Mouse (Mus musculus) B cell, adult 2 months (primary cell): ENCODE data around the gene Tmem196.

Source experiments
- DNase-seq, 2 experiments: peaks; one replicate each; pipeline ENCODE4 v3.0.0; 2022

Tmem196 gene

DNA sequence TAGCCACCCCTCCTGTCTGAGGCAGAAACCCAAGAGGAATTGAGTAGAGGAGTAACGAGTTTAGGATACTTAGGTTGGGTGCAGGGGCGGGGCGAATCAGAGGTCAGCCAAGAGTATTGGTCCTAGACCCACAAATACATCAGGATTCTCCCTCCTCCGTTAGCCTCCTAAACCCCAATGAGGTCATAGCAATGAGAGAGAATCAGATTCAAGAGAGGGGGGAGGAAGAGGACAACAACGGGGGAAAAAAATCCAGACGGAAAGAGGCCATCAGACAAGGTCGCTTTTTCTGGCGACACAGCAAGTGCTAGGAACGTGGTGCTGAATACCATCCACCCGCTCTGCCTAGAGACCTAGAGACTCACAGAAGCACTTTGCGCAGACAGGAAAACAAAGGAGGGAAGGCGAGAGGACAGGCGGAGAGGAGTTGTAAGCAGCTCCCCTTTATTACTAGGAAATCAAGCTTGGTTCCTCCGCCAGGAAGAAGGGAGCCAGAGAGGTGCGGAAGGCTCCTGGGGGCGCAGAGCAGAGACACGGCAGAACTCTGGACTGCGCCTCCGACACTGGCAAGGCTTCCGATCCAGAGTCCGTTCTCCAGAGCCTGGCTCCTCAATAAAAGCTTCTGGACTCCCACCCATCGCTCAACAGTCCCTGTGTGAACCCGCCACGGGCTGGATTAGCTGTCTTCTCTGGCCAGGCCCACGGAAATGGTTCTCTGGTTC, at the start of gene Tmem196:
Gene Tmem196 (plus strand): TSS at position 234 of the 722 bp plus-strand sequence.
- no peak for DNase-seq

DNA sequence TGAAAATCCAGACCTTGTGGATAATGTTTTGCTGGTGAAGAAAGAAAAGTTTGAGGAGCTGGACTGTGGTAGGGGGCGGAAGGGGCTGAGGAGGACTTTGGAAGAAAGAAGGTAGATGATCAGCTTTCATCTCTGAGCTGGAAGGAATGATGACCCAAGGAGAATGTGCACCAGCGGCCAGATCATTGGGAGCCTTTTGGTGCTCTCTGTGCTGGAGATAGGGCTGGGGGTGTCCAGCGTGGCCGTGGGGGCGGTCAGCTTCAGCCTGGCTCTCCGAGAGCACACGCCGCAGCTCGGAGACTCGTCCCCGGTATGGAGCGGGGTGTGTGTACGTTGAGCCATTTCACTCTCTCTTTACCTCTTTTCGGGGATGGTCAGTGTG, 680 bp downstream of the Tmem196 start:
- no peak for DNase-seq

DNA sequence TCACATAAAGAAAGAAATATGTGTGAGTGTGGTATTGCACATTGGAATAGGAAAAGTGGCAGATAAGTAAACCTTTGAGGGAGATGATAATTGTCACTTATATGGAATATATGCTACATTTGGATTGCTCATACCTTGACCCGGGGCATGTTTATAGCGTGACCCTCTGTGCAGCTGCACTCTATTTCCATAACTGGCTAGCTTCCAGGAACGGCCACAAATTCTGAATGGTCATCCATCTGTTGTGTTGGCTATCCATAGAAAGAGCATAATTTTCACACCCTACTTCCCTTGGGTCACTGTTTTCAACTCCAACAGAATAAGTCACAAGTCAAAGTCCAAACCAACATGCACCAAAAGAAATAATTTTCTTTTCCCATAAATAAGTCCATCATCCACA, 11.4 kb downstream of the Tmem196 start:
- no peak for DNase-seq

DNA sequence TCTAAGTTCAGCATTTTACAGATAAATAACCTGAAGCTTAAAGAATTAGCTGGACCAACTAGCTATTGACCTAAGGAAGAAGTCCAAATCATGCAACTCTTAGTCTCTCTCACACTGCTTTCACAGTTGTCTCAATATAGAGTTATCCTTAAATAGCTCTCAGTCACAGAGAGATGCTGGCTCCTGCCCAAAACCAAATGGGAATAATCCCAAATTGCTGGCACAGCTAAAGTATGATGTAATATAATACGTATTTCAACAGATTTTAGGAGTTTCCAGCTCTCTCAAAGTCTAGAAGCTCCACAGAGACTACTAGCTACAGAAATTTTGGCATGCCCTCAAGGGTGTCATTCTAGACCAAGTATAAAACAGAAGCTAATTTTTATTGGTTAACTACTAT, 15.1 kb downstream of the Tmem196 start:
- no peak for DNase-seq

DNA sequence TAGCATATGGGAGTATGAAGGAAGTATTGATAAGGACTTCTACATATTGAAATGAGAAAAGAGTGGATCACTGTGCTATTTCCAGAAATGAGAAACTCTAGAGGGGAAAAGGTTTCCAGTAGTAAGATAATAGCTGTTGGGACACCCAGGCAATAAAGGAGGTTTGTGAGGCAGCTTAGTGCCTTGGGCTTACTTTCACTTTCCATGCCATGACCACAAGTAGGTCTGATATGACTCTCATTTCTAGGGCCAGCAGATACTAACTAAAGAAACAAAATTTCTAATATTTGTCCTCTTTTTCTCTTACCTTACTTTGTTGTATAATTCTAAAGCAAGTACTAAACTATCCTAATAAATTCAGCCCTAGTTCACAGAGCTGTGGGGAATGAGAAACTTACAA, 19.8 kb downstream of the Tmem196 start:
- no peak for DNase-seq

GRCm38 (mm10) chr12:119970068-119970467, 24.4 kb downstream of the Tmem196 start:
- DNase-seq = no peak

GRCm38 (mm10) chr12:119981731-119982130, 36.1 kb downstream of the Tmem196 start:
- DNase-seq = peak; percentile 44 to 49

GRCm38 (mm10) chr12:119998267-119998666, 52.6 kb downstream of the Tmem196 start:
- DNase-seq = no peak

DNA sequence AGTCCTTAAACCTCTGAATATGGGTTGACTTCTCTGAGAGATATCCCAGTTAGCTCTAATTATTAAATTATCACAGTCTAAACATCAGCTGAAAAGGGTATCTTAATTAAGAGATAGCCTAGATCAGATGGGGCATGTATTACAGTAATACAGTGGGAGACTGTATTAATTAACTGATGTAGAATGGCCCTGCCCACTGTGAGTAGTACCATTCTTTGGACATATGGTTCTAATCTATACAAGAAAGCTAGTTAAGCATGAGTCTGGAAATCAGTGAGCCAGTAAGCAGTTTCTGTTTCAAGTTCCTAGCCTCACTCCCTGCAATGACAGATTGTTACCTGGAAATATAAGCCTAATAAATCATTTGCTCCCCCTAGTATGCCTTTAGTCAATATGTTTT, 58.7 kb downstream of the Tmem196 start:
- DNase-seq = no peak

DNA sequence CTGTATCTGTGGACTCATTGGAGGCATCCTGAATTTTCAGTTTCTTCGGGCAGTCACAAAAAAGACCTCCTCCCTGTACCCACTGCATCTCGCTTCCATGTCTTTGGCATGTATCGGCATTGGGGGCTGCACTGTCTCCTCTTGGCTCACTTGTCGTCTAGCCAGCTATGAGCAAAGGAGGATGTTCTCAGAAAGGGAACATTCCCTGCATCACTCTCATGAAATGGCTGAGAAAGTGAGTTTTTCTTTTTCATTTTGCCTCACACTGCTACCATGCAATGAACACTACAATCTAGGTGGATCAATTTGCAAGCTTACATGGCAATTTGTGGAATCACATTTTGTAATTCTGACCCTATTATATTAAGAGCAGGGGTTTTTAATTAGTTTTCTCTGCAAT, 69.1 kb downstream of the Tmem196 start:
- DNase-seq = no peak

DNA sequence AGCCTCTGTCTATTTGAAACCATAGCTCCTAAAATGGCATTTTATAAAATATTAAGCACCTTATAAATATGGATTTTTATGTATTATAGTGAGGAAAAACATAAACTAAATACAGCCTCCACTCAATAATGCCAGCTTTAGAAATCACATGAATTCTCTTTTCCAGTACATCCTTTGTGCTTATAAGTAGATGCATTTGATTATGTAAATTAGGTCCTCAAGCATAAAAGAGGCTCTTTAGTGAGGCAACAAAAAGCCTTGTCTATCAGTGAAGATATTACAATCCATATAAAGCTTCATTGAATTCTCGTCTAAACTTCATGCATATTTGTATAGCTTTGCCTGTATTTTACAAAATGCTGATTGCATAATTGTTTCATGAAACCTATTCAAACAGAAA, 69.6 kb downstream of the Tmem196 start:
- DNase-seq = no peak

DNA sequence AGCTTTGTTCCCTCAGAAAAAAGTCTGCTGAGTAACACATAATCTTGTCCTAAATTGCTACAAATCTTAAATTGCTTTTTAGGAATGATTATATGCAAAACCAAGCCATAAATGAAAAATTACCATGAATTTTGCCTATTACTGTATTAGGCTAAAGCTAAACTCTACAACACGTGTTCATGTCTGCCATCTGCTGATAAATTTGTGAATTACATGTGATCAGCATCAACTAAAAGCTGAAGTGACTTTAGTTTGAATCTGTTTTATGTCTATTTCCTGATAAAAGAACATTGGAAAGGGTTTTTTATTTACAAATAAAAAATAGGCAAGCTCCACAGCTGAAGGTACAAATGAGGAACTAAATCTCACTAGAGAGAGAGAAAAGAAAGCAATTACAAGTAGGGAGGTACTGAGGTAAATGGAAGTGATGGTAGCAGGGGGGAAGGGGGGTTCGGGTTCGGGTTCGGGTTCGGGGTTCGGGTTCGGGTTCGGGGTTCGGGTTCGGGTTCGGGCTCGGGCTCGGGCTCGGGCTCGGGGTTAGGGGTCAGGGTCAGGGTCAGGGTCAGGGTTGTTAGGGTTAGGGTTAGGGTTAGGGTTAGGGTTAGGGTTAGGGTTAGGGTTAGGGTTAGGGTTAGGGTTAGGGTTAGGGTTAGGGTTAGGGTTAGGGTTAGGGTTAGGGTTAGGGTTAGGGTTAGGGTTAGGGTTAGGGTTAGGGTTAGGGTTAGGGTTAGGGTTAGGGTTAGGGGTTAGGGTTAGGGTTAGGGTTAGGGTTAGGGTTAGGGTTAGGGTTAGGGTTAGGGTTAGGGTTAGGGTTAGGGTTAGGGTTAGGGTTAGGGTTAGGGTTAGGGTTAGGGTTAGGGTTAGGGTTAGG, 82.7 kb downstream of the Tmem196 start:
- DNase-seq = peak; percentile 87 to 90
